Mouse (Mus musculus) midbrain, postnatal 0 days (tissue): ENCODE measurements at regions not wholly inside any gene's neighbourhood (a gene's known extent, or its start where the extent isn't known, plus 50 kb on each side); places are given as distances from the start of the nearest gene placed in this dataset.

Experiments
- ATAC-seq: fragments of 200-750 bp; cut with Nextera tagmentation; 2 replicates; pipeline ENCODE4 v1.8.0; 2017; ENCODE audit warnings: moderate number of reproducible peaks, mild to moderate bottlenecking, moderate TSS enrichment, moderate library complexity; ENCODE audit not compliant: low FRiP score
- DNase-seq: peaks from one replicate; pipeline ENCODE4 v3.0.0-alpha.2; 2015; ENCODE audit warnings: low spot score
- H3K27ac ChIP-seq: fragments of 300-500 bp; sonication (generic); 2 replicates; pipeline ENCODE4 v1.5.1; 2014; ENCODE audit warnings: low read depth, mild to moderate bottlenecking, low read length, mixed read lengths
- H3K27me3 ChIP-seq: fragments of 300-500 bp; sonication (generic); 2 replicates; pipeline ENCODE4 v1.6.1; 2014; ENCODE audit warnings: low read length, control low read depth, mixed read lengths; ENCODE audit not compliant: insufficient read depth
- H3K36me3 ChIP-seq: fragments of 300-500 bp; sonication (generic); 2 replicates; pipeline ENCODE4 v1.6.1; 2014; ENCODE audit warnings: low read length, control low read depth, mixed read lengths; ENCODE audit not compliant: insufficient read depth
- H3K4me1 ChIP-seq: fragments of 300-500 bp; sonication (generic); 2 replicates; pipeline ENCODE4 v1.6.1; 2014; ENCODE audit warnings: mild to moderate bottlenecking, control low read depth, antibody characterized with exemption, low read length, mixed read lengths; ENCODE audit not compliant: insufficient read depth
- H3K4me2 ChIP-seq: fragments of 300-500 bp; sonication (generic); 2 replicates; pipeline ENCODE4 v1.6.1; 2014; ENCODE audit warnings: low read depth, mild to moderate bottlenecking, low read length, mixed read lengths; ENCODE audit not compliant: poor library complexity, severe bottlenecking
- H3K4me3 ChIP-seq: fragments of 300-500 bp; sonication (generic); 2 replicates; pipeline ENCODE4 v1.5.1; 2014; ENCODE audit warnings: low read depth, mild to moderate bottlenecking, low read length, moderate library complexity
- H3K9ac ChIP-seq: fragments of 300-500 bp; sonication (generic); replicated peaks from 2 replicates; pipeline ENCODE4 v1.6.1; 2014; ENCODE audit warnings: mild to moderate bottlenecking, low read length, moderate library complexity, mixed read lengths; ENCODE audit not compliant: poor library complexity, severe bottlenecking
- H3K9me3 ChIP-seq: fragments of 300-500 bp; sonication (generic); 2 replicates; pipeline ENCODE4 v1.6.1; 2016; ENCODE audit warnings: low read length, control low read depth
- CTCF ChIP-seq: IDR thresholded peaks from 2 replicates; pipeline ENCODE4 v1.5.1; 2016; ENCODE audit warnings: antibody characterized with exemption, mild to moderate bottlenecking
- WGBS: fragments of 180-500 bp; shearing (Covaris S2); extraction: QIAGEN DNeasy Blood & Tissue Kit; methylation state at CpG from one replicate; pipeline ENCODE4 v1.1.7; 2014; 5-methylcytosine and 5-hydroxymethylcytosine counted together

GRCm38 (mm10) chr19:14123348-14124113, 210.2 kb downstream of the Olfr1505 start:
- 6% methylated on average over 8 of the region's 8 CpGs for WGBS
- H3K4me2 ChIP-seq: peak overlapping the region; percentile 22
- peaks cover 18% of the 10 kb centered on the region; the same call in 1 of the 2 replicates for H3K27me3 ChIP-seq
- no peak for DNase-seq
- H3K4me3 ChIP-seq: no peak overlapping the region
- TF ChIP-seq CTCF: no peak
- no peaks in the 10 kb centered on the region for H3K36me3 ChIP-seq
- no peak overlapping the region for H3K9ac ChIP-seq
- H3K9me3 ChIP-seq: no peaks in the 10 kb centered on the region
- 0 out of 2 replicates have a peak, but pooled peaks cover 2% of the 10 kb centered on the region for H3K4me1 ChIP-seq
- no peak overlapping the region for H3K27ac ChIP-seq
- no peak for ATAC-seq

GRCm38 (mm10) chr19:14124250-14124827, 211.0 kb downstream of the Olfr1505 start:
- 18% methylated on average over 5 of the region's 5 CpGs for whole genome bisulfite sequencing
- peaks cover 15% of the 10 kb centered on the region; the same call in 1 of the 2 replicates for H3K27me3 ChIP-seq
- no peak overlapping the region for H3K9ac ChIP-seq
- TF ChIP-seq CTCF: no peak
- ATAC-seq (no peak), DNase-seq (no peak)
- peak overlapping the region; percentile 22 for H3K4me2 ChIP-seq
- H3K9me3 ChIP-seq: no peaks in the 10 kb centered on the region
- no peak overlapping the region for H3K4me3 ChIP-seq
- H3K36me3 ChIP-seq: no peaks in the 10 kb centered on the region
- 0 out of 2 replicates have a peak, but pooled peaks cover 2% of the 10 kb centered on the region for H3K4me1 ChIP-seq
- H3K27ac ChIP-seq: no peak overlapping the region

DNA sequence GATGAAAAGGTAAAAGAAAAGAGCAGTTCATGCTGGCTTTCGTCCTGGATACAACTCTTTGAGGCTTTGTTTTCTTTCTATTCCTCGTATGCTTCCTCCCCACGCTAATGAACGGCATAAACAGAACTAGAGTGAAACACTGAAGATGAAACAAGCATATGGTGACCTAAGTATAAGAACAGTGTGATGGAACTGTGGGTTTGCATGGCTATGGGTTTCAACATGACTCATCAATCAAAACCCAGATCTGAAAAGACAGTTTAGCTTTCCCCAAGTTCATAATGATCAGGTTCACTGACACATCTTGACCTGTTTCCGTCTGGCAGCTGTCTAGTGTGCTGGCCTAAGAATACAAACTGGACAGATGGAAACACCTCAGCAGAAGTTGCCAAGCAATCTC, 211.7 kb downstream of the Olfr1505 start:
- 0 out of 2 replicates have a peak, but pooled peaks cover 2% of the 10 kb centered on the region for H3K4me1 ChIP-seq
- DNase-seq: no peak
- no peak overlapping the region for H3K4me2 ChIP-seq
- H3K27ac ChIP-seq: no peak overlapping the region
- 56% methylated on average over 5 of the region's 5 CpGs for WGBS
- peaks cover 15% of the 10 kb centered on the region; the same call in 1 of the 2 replicates for H3K27me3 ChIP-seq
- no peak overlapping the region for H3K4me3 ChIP-seq
- no peaks in the 10 kb centered on the region for H3K36me3 ChIP-seq
- no peak for TF ChIP-seq CTCF
- ATAC-seq: no peak
- no peak overlapping the region for H3K9ac ChIP-seq
- no peaks in the 10 kb centered on the region for H3K9me3 ChIP-seq

GRCm38 (mm10) chr19:14128397-14129209, 215.3 kb downstream of the Olfr1505 start:
- no peaks in the 10 kb centered on the region for H3K9me3 ChIP-seq
- H3K27ac ChIP-seq: no peak overlapping the region
- DNase-seq (no peak), ATAC-seq (no peak)
- TF ChIP-seq CTCF: no peak
- H3K36me3 ChIP-seq: no peaks in the 10 kb centered on the region
- 44% methylated on average over 8 of the region's 8 CpGs for WGBS
- no peak overlapping the region for H3K9ac ChIP-seq
- no peaks in the 10 kb centered on the region for H3K4me1 ChIP-seq
- peaks cover 15% of the 10 kb centered on the region; the same call in 1 of the 2 replicates for H3K27me3 ChIP-seq
- H3K4me3 ChIP-seq: no peak overlapping the region
- H3K4me2 ChIP-seq: no peak overlapping the region

GRCm38 (mm10) chr19:14161217-14161616, 247.9 kb downstream of the Olfr1505 start:
- Histone ChIP-seq H3K27ac (no peak overlapping the region), H3K4me2 (no peak overlapping the region), H3K9me3 (no peaks in the 10 kb centered on the region), H3K4me1 (no peaks in the 10 kb centered on the region), H3K4me3 (no peak overlapping the region), H3K36me3 (no peaks in the 10 kb centered on the region), H3K27me3 (no peaks in the 10 kb centered on the region), H3K9ac (no peak overlapping the region)
- ATAC-seq: no peak
- no peak for DNase-seq
- WGBS: 45% methylated on average over 3 of the region's 3 CpGs
- no peak for TF ChIP-seq CTCF
